Mouse (Mus musculus) limb, embryonic 13.5 days (tissue): ENCODE measurements around the gene Foxp4. TPM values are rescaled to one million over a fixed set of nuclear protein-coding genes. Genes with fewer than 3 reads are reported as not detected.
A peak's percentile ranks its signal among the peaks of the same experiment; 100 is the strongest.

Experiments used
- ATAC-seq: fragments of 200-750 bp; cut with Nextera tagmentation; 2 replicates; pipeline ENCODE4 v1.8.0; 2017; ENCODE audit warnings: low read depth, moderate number of reproducible peaks, moderate TSS enrichment; ENCODE audit not compliant: low FRiP score
- H3K27ac ChIP-seq: fragments of 300-500 bp; sonication (generic); 2 replicates; pipeline ENCODE4 v1.5.1; 2015; ENCODE audit warnings: inconsistent platforms, mild to moderate bottlenecking, moderate library complexity
- H3K27me3 ChIP-seq: fragments of 300-500 bp; sonication (generic); 2 replicates; pipeline ENCODE4 v1.6.1; 2015; ENCODE audit warnings: mild to moderate bottlenecking, inconsistent platforms
- H3K36me3 ChIP-seq: fragments of 300-500 bp; sonication (generic); 2 replicates; pipeline ENCODE4 v1.6.1; 2015; ENCODE audit warnings: inconsistent platforms, mild to moderate bottlenecking, moderate library complexity
- H3K4me1 ChIP-seq: fragments of 300-500 bp; sonication (generic); 2 replicates; pipeline ENCODE4 v1.6.1; 2015; ENCODE audit warnings: inconsistent platforms
- H3K4me2 ChIP-seq: fragments of 300-500 bp; sonication (generic); replicated peaks from 2 replicates; pipeline ENCODE4 v1.6.1; 2015; ENCODE audit warnings: inconsistent platforms, mild to moderate bottlenecking, moderate library complexity
- H3K4me3 ChIP-seq: fragments of 300-500 bp; sonication (generic); 2 replicates; pipeline ENCODE4 v1.5.1; 2015; ENCODE audit warnings: moderate library complexity, mild to moderate bottlenecking, inconsistent platforms
- H3K9ac ChIP-seq: fragments of 300-500 bp; sonication (generic); 2 replicates; pipeline ENCODE4 v1.6.1; 2015; ENCODE audit warnings: mild to moderate bottlenecking, inconsistent platforms
- H3K9me3 ChIP-seq: fragments of 300-500 bp; sonication (generic); 2 replicates; pipeline ENCODE4 v1.6.1; 2016; ENCODE audit warnings: inconsistent platforms
- WGBS: fragments of 180-500 bp; shearing (Covaris S2); methylation state at CpG from one replicate; pipeline ENCODE4 v1.1.7; 2015; 5-methylcytosine and 5-hydroxymethylcytosine counted together
- polyA plus RNA-seq: library from polyadenylated mRNA; unstranded; fragments of >200 nt; fragmentation: Nextera tagmentation; extraction: Ambion mirVana; gene quantifications from 2 replicates; pipeline ENCODE4 v1.2.1, GENCODE M21; 2015

Foxp4 gene
- polyA plus RNA-seq, 1 experiment from 2014 or later = 30.2 TPM

DNA sequence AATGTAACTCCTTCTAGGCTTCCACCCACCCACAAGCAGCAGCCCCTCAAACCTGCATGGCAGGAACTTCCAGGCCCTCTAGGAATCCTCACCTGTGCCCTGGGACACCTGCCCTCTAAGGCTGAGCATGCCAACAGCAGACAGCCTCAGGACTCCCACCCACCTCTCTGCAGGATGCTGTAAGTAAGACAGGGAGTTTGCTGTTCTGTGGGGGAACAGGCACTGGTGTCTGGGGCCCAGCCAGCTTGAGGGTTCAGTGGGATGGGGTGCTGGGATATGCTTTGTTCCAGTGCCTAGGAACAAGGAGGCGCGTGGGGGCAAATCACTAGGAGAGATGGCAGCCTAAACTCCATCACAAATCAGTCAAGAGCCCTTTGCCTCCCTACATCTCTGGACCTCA lies 16.4 kb downstream of the Foxp4 start:
- Histone ChIP-seq H3K27ac (no peak overlapping the region), H3K4me3 (no peak overlapping the region), H3K9ac (no peak overlapping the region), H3K36me3 (peaks cover 24% of the 10 kb centered on the region), H3K4me1 (peaks cover 76% of the 10 kb centered on the region), H3K4me2 (no peak overlapping the region), H3K9me3 (no peaks in the 10 kb centered on the region), H3K27me3 (no peaks in the 10 kb centered on the region)
- no peak for ATAC-seq
- 90% methylated on average over 2 of the region's 2 CpGs for WGBS

DNA sequence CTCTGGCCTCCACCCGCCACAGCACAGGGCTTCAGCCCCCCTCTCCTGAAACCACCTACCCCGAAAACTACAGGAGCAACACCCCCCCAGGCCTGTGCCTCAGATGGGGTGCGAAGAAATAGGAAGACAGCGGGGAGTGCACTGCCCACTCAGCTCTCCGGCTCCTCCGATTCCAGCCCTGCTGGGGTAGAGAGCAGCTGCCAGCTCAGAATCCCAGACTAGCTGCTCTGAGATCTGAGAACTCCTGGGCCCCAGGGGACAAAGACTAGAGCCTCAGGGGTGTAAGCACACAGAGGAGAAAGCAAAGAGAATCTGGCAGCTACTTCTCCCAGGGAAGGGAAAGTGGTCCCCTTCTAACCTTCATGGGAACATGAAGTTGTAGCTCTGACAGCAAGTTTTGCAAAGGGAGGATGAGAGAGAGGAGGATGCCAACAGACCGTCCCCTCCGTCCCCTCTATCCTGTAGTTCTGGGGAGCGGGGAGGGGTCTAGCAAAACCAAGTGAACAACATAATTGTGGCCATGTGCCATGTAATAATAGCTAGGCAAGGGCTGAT lies 17.0 kb downstream of the Foxp4 start:
- Histone ChIP-seq H3K27me3 (no peaks in the 10 kb centered on the region), H3K36me3 (peaks cover 24% of the 10 kb centered on the region), H3K9me3 (no peaks in the 10 kb centered on the region), H3K4me1 (peaks cover 76% of the 10 kb centered on the region), H3K4me3 (no peak overlapping the region), H3K9ac (0 out of 2 replicates have a peak overlapping the region, but pooled peaks have one; percentile 8), H3K4me2 (peak overlapping the region; percentile 14; the same call in 1 of the 2 replicates), H3K27ac (no peak overlapping the region)
- 48% methylated on average over 9 of the region's 9 CpGs for WGBS
- ATAC-seq = no peak

DNA sequence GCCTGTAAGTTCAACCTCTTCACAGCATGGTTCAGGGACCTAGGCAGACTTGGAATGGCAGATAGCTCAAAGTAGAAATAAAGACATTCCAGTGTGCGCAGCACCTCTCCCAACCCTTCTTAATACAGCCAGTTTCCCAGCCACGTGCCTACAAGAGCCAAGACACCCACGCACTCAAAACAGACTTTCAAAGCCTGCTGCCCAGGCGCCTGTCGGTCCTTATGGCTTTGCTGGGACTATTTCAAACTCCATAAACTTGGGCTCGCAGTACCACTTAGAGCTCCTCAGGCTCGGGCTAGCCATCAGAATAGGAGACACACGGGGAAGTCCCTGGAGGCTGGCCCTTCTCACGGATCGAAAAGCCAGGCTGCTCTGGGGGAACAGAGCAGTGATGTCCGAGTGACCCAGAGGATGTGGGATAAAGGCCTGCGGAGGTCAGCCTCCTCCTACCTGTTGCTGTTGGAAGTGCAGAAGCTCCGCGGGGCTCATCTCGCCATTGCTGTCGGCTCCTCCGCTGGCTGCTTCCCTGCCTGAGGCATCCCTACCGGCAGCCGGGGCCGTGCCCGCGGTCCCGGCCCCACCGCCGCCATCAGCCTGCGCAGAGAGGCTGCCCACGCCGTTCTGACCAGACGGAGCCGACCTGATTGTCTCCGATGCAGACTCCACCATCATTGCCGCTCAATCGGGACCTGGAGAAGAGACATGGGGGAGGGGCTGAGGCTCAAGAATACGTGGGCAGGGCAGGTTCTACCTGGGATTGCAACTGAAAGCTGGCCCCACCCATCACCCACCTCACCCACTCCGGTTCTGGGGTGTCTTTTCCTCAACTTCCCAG lies 20.4 kb downstream of the Foxp4 start:
- 19% methylated on average over 35 of the region's 35 CpGs for WGBS
- H3K9ac ChIP-seq = peak overlapping the region; percentile 39; the same call in 1 of the 2 replicates
- no peak overlapping the region for H3K4me3 ChIP-seq
- H3K4me1 ChIP-seq = peaks cover 67% of the 10 kb centered on the region
- H3K4me2 ChIP-seq = peak overlapping the region; percentile 41
- no peaks in the 10 kb centered on the region for H3K27me3 ChIP-seq
- no peak for ATAC-seq
- no peak overlapping the region for H3K27ac ChIP-seq
- no peaks in the 10 kb centered on the region for H3K9me3 ChIP-seq
- peaks cover 46% of the 10 kb centered on the region for H3K36me3 ChIP-seq

DNA sequence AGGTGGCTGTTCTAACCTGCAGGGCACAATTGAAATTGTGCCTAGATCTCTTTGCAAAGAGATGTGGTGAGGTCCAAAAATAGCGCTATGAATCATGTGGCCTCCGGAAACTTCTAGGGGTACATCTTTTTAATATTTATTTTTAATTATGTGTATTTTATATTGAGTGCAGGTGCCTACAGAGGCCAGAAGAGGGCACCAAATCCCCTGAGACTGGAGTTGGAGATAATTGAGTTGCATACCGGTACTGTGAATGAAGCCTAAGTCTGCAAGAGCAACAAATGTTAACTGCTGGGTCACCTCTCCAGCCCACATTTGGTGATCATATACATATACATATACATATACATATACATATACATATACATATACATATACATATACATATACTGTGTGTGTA lies 22.7 kb downstream of the Foxp4 start:
- Histone ChIP-seq H3K9ac (no peak overlapping the region), H3K27me3 (no peaks in the 10 kb centered on the region), H3K27ac (no peak overlapping the region), H3K9me3 (no peaks in the 10 kb centered on the region), H3K4me1 (peaks cover 64% of the 10 kb centered on the region), H3K36me3 (peaks cover 58% of the 10 kb centered on the region), H3K4me2 (no peak overlapping the region), H3K4me3 (no peak overlapping the region)
- WGBS = 72% methylated on average over 3 of the region's 3 CpGs
- ATAC-seq = no peak

DNA sequence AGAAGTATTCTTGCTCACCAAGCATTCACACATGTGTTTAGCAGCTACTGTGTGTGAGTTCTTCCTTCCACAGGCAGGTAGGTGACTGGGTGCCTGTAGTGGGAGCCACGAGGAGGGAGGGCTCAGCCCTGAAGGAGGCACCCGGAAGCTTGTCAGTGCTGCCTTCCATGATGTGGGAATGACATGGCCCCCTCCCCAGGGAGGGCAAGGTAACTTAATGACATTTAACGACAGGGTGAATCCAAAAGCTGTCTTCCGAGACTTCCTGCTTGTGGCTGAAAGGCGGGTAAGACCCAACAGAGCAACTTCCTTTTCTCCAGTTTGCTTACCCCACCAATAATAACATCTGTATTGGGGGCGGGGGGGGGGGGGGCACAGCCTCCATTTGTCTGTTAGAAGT lies 23.7 kb downstream of the Foxp4 start:
- Histone ChIP-seq H3K9ac (no peak overlapping the region), H3K4me1 (peaks cover 55% of the 10 kb centered on the region), H3K27me3 (no peaks in the 10 kb centered on the region), H3K27ac (no peak overlapping the region), H3K4me2 (no peak overlapping the region), H3K36me3 (peaks cover 65% of the 10 kb centered on the region), H3K9me3 (no peaks in the 10 kb centered on the region), H3K4me3 (no peak overlapping the region)
- 62% methylated on average over 6 of the region's 6 CpGs for WGBS
- no peak for ATAC-seq

DNA sequence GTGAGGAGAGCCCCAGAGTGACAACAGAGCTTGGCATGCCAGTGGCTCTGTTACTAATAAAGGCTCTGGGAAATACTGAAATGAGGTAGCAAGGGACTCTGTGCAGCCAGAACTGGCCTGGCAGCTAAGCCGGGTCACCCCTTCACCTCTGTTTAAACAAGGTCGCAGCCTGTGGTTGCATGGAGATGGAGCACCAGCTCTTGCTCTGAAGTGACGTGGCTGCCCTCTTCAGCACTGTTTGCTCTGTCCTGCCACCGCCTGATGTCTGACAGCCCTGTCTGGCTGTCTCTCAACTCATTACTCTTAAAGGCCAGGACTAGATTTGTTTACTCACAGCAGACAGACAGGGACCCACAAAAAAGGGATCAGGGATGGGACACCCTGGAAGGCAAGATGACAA lies 25.3 kb downstream of the Foxp4 start:
- H3K36me3 ChIP-seq = peaks cover 73% of the 10 kb centered on the region
- ATAC-seq = no peak
- no peak overlapping the region for H3K9ac ChIP-seq
- H3K27ac ChIP-seq = no peak overlapping the region
- peaks cover 43% of the 10 kb centered on the region for H3K4me1 ChIP-seq
- no peak overlapping the region for H3K4me2 ChIP-seq
- no peak overlapping the region for H3K4me3 ChIP-seq
- 38% methylated on average over 4 of the region's 4 CpGs for WGBS
- no peaks in the 10 kb centered on the region for H3K9me3 ChIP-seq
- H3K27me3 ChIP-seq = no peaks in the 10 kb centered on the region

DNA sequence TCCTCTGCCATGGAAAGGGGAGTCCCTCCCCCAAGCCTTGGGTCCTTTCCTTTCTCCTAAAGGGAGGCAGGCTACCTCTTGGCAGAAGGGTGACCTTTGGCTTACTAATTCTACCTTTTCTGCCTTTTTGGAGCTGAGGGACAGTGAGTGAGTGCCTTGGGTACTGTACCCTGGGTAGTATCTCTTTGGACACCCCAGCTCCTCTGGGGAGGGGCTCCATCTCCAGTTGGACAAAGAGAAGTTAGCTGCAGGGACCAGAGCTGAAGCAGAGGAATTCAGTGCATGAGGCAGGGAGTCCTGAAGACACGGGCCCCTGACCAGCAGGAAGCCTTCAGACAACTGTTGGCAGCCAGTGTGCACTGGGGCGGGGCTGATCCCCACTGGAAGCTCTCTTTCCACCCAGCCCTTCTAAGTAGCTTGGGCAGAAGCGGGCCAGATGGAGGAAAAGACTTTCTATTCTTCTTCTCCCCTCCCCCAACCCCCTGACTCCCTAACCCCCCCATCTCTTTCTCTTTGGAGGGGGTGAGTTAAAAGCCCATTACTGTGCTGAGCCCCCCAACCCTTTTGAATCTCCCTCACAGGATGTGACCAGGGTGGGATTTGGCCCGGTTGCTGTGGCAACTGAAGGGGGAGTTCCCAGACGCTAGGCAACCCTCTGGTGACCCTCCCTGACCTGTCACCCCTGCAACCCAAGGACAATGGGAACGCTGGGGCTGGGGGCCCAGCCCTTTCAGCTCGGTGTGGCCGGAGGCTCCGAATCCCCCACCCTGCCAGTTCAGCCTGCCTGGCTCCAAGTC lies 26.3 kb downstream of the Foxp4 start:
- Histone ChIP-seq H3K27ac (no peak overlapping the region), H3K9me3 (no peaks in the 10 kb centered on the region), H3K27me3 (no peaks in the 10 kb centered on the region), H3K36me3 (peaks cover 70% of the 10 kb centered on the region), H3K4me1 (peaks cover 38% of the 10 kb centered on the region), H3K9ac (0 out of 2 replicates have a peak overlapping the region, but pooled peaks have one; percentile 9), H3K4me3 (no peak overlapping the region), H3K4me2 (no peak overlapping the region)
- peak; percentile 60; the same call in 1 of the 2 replicates for ATAC-seq
- WGBS = 12% methylated on average over 9 of the region's 9 CpGs

DNA sequence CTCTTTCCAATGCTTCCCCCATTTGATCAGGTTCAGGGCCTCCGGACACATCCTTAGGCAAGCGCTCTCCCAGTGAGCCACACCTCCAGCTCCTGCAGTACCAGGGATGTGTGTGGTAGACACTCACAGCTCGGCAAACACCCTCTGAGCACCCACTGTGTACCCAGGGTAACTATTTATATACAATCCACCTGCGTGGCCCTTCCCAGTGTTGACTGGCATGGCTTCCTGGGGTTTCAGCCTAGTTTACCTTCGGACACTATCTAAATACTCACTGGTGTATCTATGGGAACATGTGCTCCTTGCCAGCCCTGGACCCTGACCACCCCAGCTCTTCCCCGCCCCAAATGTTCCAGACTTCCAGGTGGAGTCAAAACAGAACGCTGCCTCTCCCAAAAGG lies 34.7 kb downstream of the Foxp4 start:
- Histone ChIP-seq H3K4me1 (peaks cover 48% of the 10 kb centered on the region), H3K4me2 (no peak overlapping the region), H3K27ac (no peak overlapping the region; the same call in 1 of the 2 replicates), H3K27me3 (no peaks in the 10 kb centered on the region), H3K9me3 (no peaks in the 10 kb centered on the region), H3K36me3 (peaks cover 81% of the 10 kb centered on the region), H3K9ac (no peak overlapping the region), H3K4me3 (no peak overlapping the region)
- 69% methylated on average over 7 of the region's 7 CpGs for WGBS
- ATAC-seq = no peak

DNA sequence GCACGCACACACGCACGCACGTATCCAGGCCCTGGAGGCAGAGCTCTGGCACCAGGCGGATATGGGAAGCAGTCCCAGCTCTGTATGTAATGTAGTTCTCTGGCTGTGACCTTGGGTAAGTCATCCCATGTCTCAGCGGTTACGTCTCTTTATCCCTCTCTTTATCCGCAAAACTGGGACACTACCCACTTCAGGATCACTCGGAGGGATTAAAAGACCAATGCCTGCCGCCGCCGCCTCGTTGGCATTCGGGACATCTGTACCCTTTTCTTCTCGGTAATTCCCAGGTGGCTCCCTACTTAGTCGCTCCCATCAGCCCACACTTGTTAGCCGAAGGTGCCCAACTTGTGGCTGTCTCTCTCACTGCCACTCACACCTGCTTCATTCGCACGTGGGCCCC lies 35.2 kb downstream of the Foxp4 start:
- H3K4me1 ChIP-seq = peaks cover 48% of the 10 kb centered on the region
- H3K9ac ChIP-seq = no peak overlapping the region
- no peaks in the 10 kb centered on the region for H3K9me3 ChIP-seq
- no peak for ATAC-seq
- no peak overlapping the region for H3K4me2 ChIP-seq
- peaks cover 81% of the 10 kb centered on the region for H3K36me3 ChIP-seq
- no peak overlapping the region for H3K4me3 ChIP-seq
- no peaks in the 10 kb centered on the region for H3K27me3 ChIP-seq
- WGBS = 70% methylated on average over 19 of the region's 19 CpGs
- H3K27ac ChIP-seq = no peak overlapping the region; the same call in 1 of the 2 replicates

DNA sequence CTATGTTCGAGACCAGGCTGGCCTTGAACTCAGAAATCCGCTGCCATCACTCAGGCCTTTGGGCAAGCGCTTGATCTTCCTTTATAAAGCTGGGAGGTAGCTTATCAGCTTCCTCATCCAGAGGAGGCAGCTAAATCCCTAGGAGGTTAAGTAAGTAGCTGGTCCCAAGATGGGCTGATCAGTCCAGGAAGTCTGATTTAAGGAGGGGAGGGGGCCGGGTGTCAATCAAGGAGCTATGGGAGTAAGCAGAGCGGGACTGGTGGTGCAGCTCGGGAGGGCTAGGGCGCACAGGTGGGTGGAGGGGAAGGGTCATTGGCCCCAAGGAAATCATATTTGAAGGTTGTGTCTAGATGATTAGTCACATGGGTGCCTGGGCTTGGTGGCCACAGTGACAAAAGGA lies 35.8 kb downstream of the Foxp4 start:
- no peak for ATAC-seq
- Histone ChIP-seq H3K36me3 (peaks cover 81% of the 10 kb centered on the region), H3K4me1 (peaks cover 48% of the 10 kb centered on the region), H3K27ac (no peak overlapping the region), H3K4me2 (no peak overlapping the region), H3K9ac (no peak overlapping the region), H3K9me3 (no peaks in the 10 kb centered on the region), H3K4me3 (no peak overlapping the region), H3K27me3 (no peaks in the 10 kb centered on the region)
- 77% methylated on average over 7 of the region's 7 CpGs for WGBS

DNA sequence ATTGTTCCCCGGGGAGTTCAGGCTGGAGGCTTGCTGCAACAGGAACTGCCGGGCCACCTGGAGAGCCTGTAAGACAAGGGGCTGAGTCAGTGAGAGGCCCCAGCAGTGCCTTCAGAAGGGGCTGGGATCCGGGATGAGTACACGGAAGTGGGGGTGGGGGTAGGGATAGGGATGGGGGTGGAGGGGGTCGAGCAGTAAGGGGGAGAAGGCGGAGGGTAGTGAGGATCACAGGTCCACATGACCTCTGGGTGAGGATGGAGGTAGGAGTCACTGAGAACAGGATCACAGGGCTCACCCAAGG lies 36.3 kb downstream of the Foxp4 start:
- ATAC-seq = peak; percentile 30; the same call in 1 of the 2 replicates
- H3K4me2 ChIP-seq = peak overlapping the region; percentile 17
- no peaks in the 10 kb centered on the region for H3K9me3 ChIP-seq
- 9% methylated on average over 6 of the region's 6 CpGs for WGBS
- H3K4me1 ChIP-seq = peaks cover 48% of the 10 kb centered on the region
- H3K36me3 ChIP-seq = peaks cover 83% of the 10 kb centered on the region
- H3K27me3 ChIP-seq = no peaks in the 10 kb centered on the region
- H3K9ac ChIP-seq = 0 out of 2 replicates have a peak overlapping the region, but pooled peaks have one; percentile 39
- H3K4me3 ChIP-seq = no peak overlapping the region
- peak overlapping the region; percentile 65; the same call in 1 of the 2 replicates for H3K27ac ChIP-seq
